8 mouse cellular contexts compared by ENCODE assay signal in the genomic region with DNA sequence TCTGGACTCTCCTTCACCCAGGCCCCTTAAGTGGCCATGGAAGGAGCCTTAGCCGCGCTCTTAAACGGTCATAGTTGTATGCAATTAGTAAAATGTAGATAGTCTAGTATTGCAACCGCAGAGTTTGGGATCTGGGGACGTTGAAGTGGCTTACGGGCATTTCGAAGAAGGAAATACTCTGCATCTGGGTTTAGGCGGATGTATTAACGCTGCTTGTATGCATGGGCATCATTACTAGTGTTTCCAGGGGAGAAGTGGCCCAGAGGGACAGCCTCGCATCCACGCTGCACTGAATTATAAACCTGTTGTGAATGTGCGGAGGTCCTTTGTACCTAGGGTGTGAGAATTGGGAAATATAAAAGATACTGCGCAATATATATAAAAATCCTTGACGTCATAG. TPM values are rescaled to one million over a fixed set of nuclear protein-coding genes. Genes with fewer than 3 reads are reported as not detected.
DNase-seq lines count a peak whose midpoint lies in the region; ATAC-seq and TF ChIP-seq lines count a peak whose summit lies in the region.

No protein-coding gene starts in this region.

- no peak; the same call in 1 of the 2 replicates for ATAC-seq in heart, embryonic 11.5 days (replicated peaks; ENCODE audit: insufficient number of reproducible peaks, low FRiP score, low TSS enrichment)
- peak; percentile 38 for ATAC-seq in forebrain, postnatal 0 days

- H3K36me3 ChIP-seq in heart, embryonic 11.5 days (ENCODE audit: control insufficient read depth, insufficient read depth, low read length) = no peaks in the 10 kb centered on the region
- no peaks in the 10 kb centered on the region for H3K36me3 ChIP-seq in ES-Bruce4 (ENCODE audit: control insufficient read depth, insufficient read depth, low read length, poor library complexity, severe bottlenecking)
- H3K36me3 ChIP-seq in forebrain, postnatal 0 days (ENCODE audit: insufficient read depth) = no peaks in the 10 kb centered on the region
- no peaks in the 10 kb centered on the region for H3K36me3 ChIP-seq in macrophage (ENCODE audit: inconsistent target)

- 17% methylated on average over 14 of the region's 14 CpGs for WGBS in heart, embryonic 11.5 days (ENCODE audit: insufficient replicate concordance)
- WGBS in forebrain, postnatal 0 days = 12% methylated on average over 14 of the region's 14 CpGs
- WGBS in macrophage (ENCODE audit: missing documents) = 9% methylated on average over 14 of the region's 14 CpGs

- TF ChIP-seq EP300 in ES-Bruce4 (IDR thresholded peaks at IDR 0.05; ENCODE audit: insufficient read depth, low read depth, low read length) = no peak

- no peaks in the 10 kb centered on the region for H3K9me3 ChIP-seq in heart, embryonic 11.5 days (replicated peaks; ENCODE audit: control insufficient read depth, low read length)
- H3K9me3 ChIP-seq in ES-Bruce4 (replicated peaks; ENCODE audit: control insufficient read depth, insufficient read depth, low read length, poor library complexity, severe bottlenecking) = no peaks in the 10 kb centered on the region
- no peaks in the 10 kb centered on the region for H3K9me3 ChIP-seq in forebrain, postnatal 0 days (ENCODE audit: low read length)

- H3K27me3 ChIP-seq in heart, embryonic 11.5 days (ENCODE audit: control insufficient read depth, insufficient read depth, low read length) = 0 out of 2 replicates have a peak, but pooled peaks cover 5% of the 10 kb centered on the region
- no peaks in the 10 kb centered on the region for H3K27me3 ChIP-seq in ES-Bruce4 (ENCODE audit: control insufficient read depth, insufficient read depth, low read length, poor library complexity, severe bottlenecking)
- H3K27me3 ChIP-seq in forebrain, postnatal 0 days (ENCODE audit: insufficient read depth, low read length) = no peaks in the 10 kb centered on the region

- H3K4me3 ChIP-seq in heart, embryonic 11.5 days (ENCODE audit: low read depth, low read length) = peak overlapping the region; percentile 77
- H3K4me3 ChIP-seq in ES-Bruce4 (ENCODE audit: low read depth, low read length) = peak overlapping the region; percentile 93
- H3K4me3 ChIP-seq in forebrain, postnatal 0 days (ENCODE audit: low read depth, low read length) = peak overlapping the region; percentile 63
- peak overlapping the region; percentile 77 for H3K4me3 ChIP-seq in macrophage (ENCODE audit: inconsistent target)

- no peaks in the 10 kb centered on the region for H3K4me1 ChIP-seq in heart, embryonic 11.5 days (ENCODE audit: control insufficient read depth, insufficient read depth, low read length)
- peaks cover 1% of the 10 kb centered on the region for H3K4me1 ChIP-seq in ES-Bruce4 (ENCODE audit: control insufficient read depth, insufficient read depth, low read length)
- no peaks in the 10 kb centered on the region for H3K4me1 ChIP-seq in forebrain, postnatal 0 days (ENCODE audit: insufficient read depth)

- TF ChIP-seq CTCF in ES-Bruce4 (IDR thresholded peaks at IDR 0.05; ENCODE audit: low read depth, low read length) = no peak
- no peak for TF ChIP-seq CTCF in forebrain, postnatal 0 days (IDR thresholded peaks at IDR 0.05; ENCODE audit: low read depth)

- TF ChIP-seq POLR2A in ES-Bruce4 (IDR thresholded peaks at IDR 0.05; ENCODE audit: insufficient read depth, low read length) = no peak

- no peak for DNase-seq in heart, adult 18-20 months
- DNase-seq in forebrain, postnatal 0 days = no peak
- no peak for DNase-seq in layer of hippocampus, adult 18-20 months (ENCODE audit: low spot score in 2 of 2)
- DNase-seq in thymus, postnatal 4 days = no peak
- no peak for DNase-seq in layer of hippocampus, adult 8-10 months (ENCODE audit: low spot score in 2 of 2)

- peak overlapping the region; percentile 84 for H3K27ac ChIP-seq in heart, embryonic 11.5 days (ENCODE audit: low read depth, low read length)
- H3K27ac ChIP-seq in ES-Bruce4 (ENCODE audit: insufficient read depth, low read length) = peak overlapping the region; percentile 24; the same call in 1 of the 2 replicates
- peak overlapping the region; percentile 92 for H3K27ac ChIP-seq in forebrain, postnatal 0 days (ENCODE audit: low read depth, low read length)
- H3K27ac ChIP-seq in macrophage = peak overlapping the region; percentile 55

- H3K9ac ChIP-seq in heart, embryonic 11.5 days (ENCODE audit: low read depth, low read length) = peak overlapping the region; percentile 92
- H3K9ac ChIP-seq in ES-Bruce4 (ENCODE audit: low read depth, poor library complexity, severe bottlenecking) = peak overlapping the region; percentile 92
- H3K9ac ChIP-seq in forebrain, postnatal 0 days = peak overlapping the region; percentile 93

- H3K79me2 ChIP-seq in macrophage (ENCODE audit: inconsistent target) = no peaks in the 10 kb centered on the region

- H3K4me2 ChIP-seq in heart, embryonic 11.5 days = peak overlapping the region; percentile 61
- peak overlapping the region; percentile 69 for H3K4me2 ChIP-seq in forebrain, postnatal 0 days (ENCODE audit: low read depth)

RNA-seq across cellular contexts. Expression of a gene that starts 25.9 kb away (rescaled TPM):
- polyA plus RNA-seq in heart, embryonic 11.5 days (2014; fragmentation: Nextera tagmentation; extraction: Ambion mirVana) = not detected in 2 replicates
- total RNA-seq in heart, adult 18-20 months (2021) = not detected
- polyA plus RNA-seq in ES-Bruce4 (2011; ENCODE audit: insufficient read depth, insufficient read length, low read depth, missing spikeins) = 0.79 and 0.81 TPM in 2 replicates
- total RNA-seq in forebrain, postnatal 0 days (2014; rRNA removed) = 0.15 and 0.19 TPM in 2 replicates
- polyA plus RNA-seq in forebrain, postnatal 0 days (2015; fragmentation: Nextera tagmentation; extraction: Ambion mirVana) = 0.21 and 0.23 TPM in 2 replicates
- total RNA-seq in macrophage (2018; cell fraction: chromatin; rRNA removed) = not detected
- not detected for total RNA-seq in macrophage (2018; cell fraction: cytosol; rRNA removed)
- total RNA-seq in macrophage (2018; cell fraction: nucleus; rRNA removed) = under 1 TPM in 1 of 26 experiments, not detected in 25; 0.29 TPM
- not detected in 3 replicates for polyA plus RNA-seq in macrophage (2018)
- total RNA-seq in layer of hippocampus, adult 18-20 months (2021) = 1 to 10 TPM; 3.4 to 3.7 TPM
- 1 to 10 TPM; 2.5 to 4.3 (median 3.3) TPM for total RNA-seq in layer of hippocampus, adult 8-10 months (2022)

RNA-seq across cellular contexts. Expression of a gene that starts 37.5 kb away (rescaled TPM):
- 0.30 and 0.48 TPM in 2 replicates for polyA plus RNA-seq in heart, embryonic 11.5 days (2014; fragmentation: Nextera tagmentation; extraction: Ambion mirVana)
- not detected for total RNA-seq in heart, adult 18-20 months (2021)
- polyA plus RNA-seq in ES-Bruce4 (2011; ENCODE audit: insufficient read depth, insufficient read length, low read depth, missing spikeins) (0.28 and 0.32 TPM in 2 replicates), macrophage (2018) (not detected in 3 replicates)
- total RNA-seq in forebrain, postnatal 0 days (2014; rRNA removed) = 24.2 and 27.2 TPM in 2 replicates
- 9.7 and 10.0 TPM in 2 replicates for polyA plus RNA-seq in forebrain, postnatal 0 days (2015; fragmentation: Nextera tagmentation; extraction: Ambion mirVana)
- total RNA-seq in macrophage (2018; cell fraction: chromatin; rRNA removed) = not detected
- total RNA-seq in macrophage (2018; cell fraction: cytosol; rRNA removed) = not detected
- total RNA-seq in macrophage (2018; cell fraction: nucleus; rRNA removed) = not detected
- total RNA-seq in layer of hippocampus, adult 18-20 months (2021) = 100 to 1,000 TPM; 203 to 204 TPM
- 100 to 1,000 TPM; 159 to 177 (median 168) TPM for total RNA-seq in layer of hippocampus, adult 8-10 months (2022)

RNA-seq across cellular contexts. Expression of a gene that starts 45.5 kb away (rescaled TPM):
- 0.46 and 0.68 TPM in 2 replicates for polyA plus RNA-seq in heart, embryonic 11.5 days (2014; fragmentation: Nextera tagmentation; extraction: Ambion mirVana)
- under 1 TPM; 0.18 to 0.30 TPM for total RNA-seq in heart, adult 18-20 months (2021)
- polyA plus RNA-seq in ES-Bruce4 (2011; ENCODE audit: insufficient read depth, insufficient read length, low read depth, missing spikeins) (5.0 and 5.6 TPM in 2 replicates), macrophage (2018) (0.11 to 0.15 TPM in 2 of 3 replicates, not detected in the other)
- total RNA-seq in forebrain, postnatal 0 days (2014; rRNA removed) = 6.1 and 7.2 TPM in 2 replicates
- polyA plus RNA-seq in forebrain, postnatal 0 days (2015; fragmentation: Nextera tagmentation; extraction: Ambion mirVana) = 3.8 and 4.6 TPM in 2 replicates
- total RNA-seq in macrophage (2018; cell fraction: chromatin; rRNA removed) = 1 to 10 TPM in 8 of 26 experiments, under 1 TPM in 6, not detected in 12; 0.53 to 1.9 (median 1.2) TPM
- total RNA-seq in macrophage (2018; cell fraction: cytosol; rRNA removed) = 1 to 10 TPM in 13 of 26 experiments, under 1 TPM in 12, not detected in 1; 0.06 to 3.0 (median 1.6) TPM
- 1 to 10 TPM in 12 of 26 experiments, under 1 TPM in 6, not detected in 8; 0.30 to 4.5 (median 1.5) TPM for total RNA-seq in macrophage (2018; cell fraction: nucleus; rRNA removed)
- total RNA-seq in layer of hippocampus, adult 18-20 months (2021) = under 1 TPM; 0.35 to 0.46 TPM
- total RNA-seq in layer of hippocampus, adult 8-10 months (2022) = 1 to 10 TPM; 1.0 to 1.7 (median 1.4) TPM

Comparison
In these comparisons a context has a peak if more than half of its experiments do, and no peak if none do; other contexts are left out.
1. H3K27ac ChIP-seq: peak in every context shown above with its lines; median percentile 92 in forebrain, postnatal 0 days; 84 in heart, embryonic 11.5 days; 55 in macrophage; 24 in ES-Bruce4.
2. RNA of a gene that starts 37.5 kb away (total RNA-seq): 203 to 204 TPM in layer of hippocampus, adult 18-20 months, 159 to 177 TPM in layer of hippocampus, adult 8-10 months and 24.2 to 27.2 TPM in forebrain, postnatal 0 days; not detected in heart, adult 18-20 months; every median in the first group is over 10 times any median in the second.
3. Peak in every context shown above with its lines, with median percentiles within 50 percentile points of each other: H3K4me3 ChIP-seq and H3K9ac ChIP-seq.